ENCODE assay signal across 8 mouse cellular contexts in the genomic region with DNA sequence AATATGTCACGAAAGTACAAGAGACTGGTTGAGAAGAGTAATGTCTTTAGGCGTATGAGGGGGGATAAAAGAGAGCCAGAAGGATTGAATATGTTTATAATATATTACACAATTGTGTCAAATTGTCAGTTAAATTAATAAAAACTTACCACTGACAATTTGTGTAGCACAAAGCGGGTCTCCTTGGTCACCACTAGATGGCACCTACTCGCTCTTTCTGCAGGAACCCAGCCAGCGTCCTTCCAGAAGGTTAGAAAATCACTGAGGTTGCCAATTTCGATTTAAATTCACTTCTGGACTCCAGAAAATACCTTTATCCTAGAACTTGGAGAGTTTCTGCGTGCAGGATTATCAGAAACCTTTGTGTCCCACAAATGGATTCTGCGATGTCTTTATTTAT.
DNase-seq lines count a peak whose midpoint lies in the region; ATAC-seq and TF ChIP-seq lines count a peak whose summit lies in the region.
"Had no signal": no experiment of that assay in that cellular context is flagged by ENCODE, and none has a peak within 500 bp of the region (broad histone marks: within the 10 kb centered on the region; RNA-seq: fewer than 3 reads in every experiment).

No protein-coding gene starts in this region.

- no peaks in the 10 kb centered on the region for H3K36me3 ChIP-seq in midbrain, embryonic 10.5 days
- no peaks in the 10 kb centered on the region for H3K36me3 ChIP-seq in midbrain, embryonic 16.5 days (ENCODE audit: control insufficient read depth, insufficient read depth, low read length)
- no peaks in the 10 kb centered on the region for H3K36me3 ChIP-seq in midbrain, embryonic 13.5 days
- H3K36me3 ChIP-seq in thymus, adult 2 months (ENCODE audit: control insufficient read depth, insufficient read depth, low read length): no peaks in the 10 kb centered on the region
- H3K36me3 ChIP-seq: neural tube, embryonic 13.5 days had no signal

- no peak for ATAC-seq in midbrain, embryonic 16.5 days
- ATAC-seq in midbrain, embryonic 13.5 days: 0 out of 2 replicates have a peak, but pooled peaks have one; percentile 31

- no peak overlapping the region for H3K9ac ChIP-seq in midbrain, embryonic 16.5 days (ENCODE audit: low read depth, low read length)
- H3K9ac ChIP-seq in midbrain, embryonic 13.5 days (replicated peaks): no peak overlapping the region
- H3K9ac ChIP-seq: neural tube, embryonic 13.5 days had no signal

- no peak overlapping the region for H3K4me2 ChIP-seq in midbrain, embryonic 16.5 days (ENCODE audit: low read length)
- H3K4me2 ChIP-seq in midbrain, embryonic 13.5 days (replicated peaks): no peak overlapping the region
- H3K4me2 ChIP-seq: neural tube, embryonic 13.5 days had no signal

- H3K4me3 ChIP-seq in midbrain, embryonic 10.5 days: no peak overlapping the region
- H3K4me3 ChIP-seq in midbrain, embryonic 16.5 days (ENCODE audit: low read depth, low read length): no peak overlapping the region
- no peak overlapping the region for H3K4me3 ChIP-seq in midbrain, embryonic 13.5 days (replicated peaks)
- no peak overlapping the region for H3K4me3 ChIP-seq in thymus, adult 2 months (ENCODE audit: control insufficient read depth, insufficient read depth, low read length)
- H3K4me3 ChIP-seq: neural tube, embryonic 13.5 days had no signal

- no peak overlapping the region for H3K27ac ChIP-seq in midbrain, embryonic 10.5 days (replicated peaks)
- H3K27ac ChIP-seq in midbrain, embryonic 16.5 days (ENCODE audit: low read length): no peak overlapping the region
- H3K27ac ChIP-seq in midbrain, embryonic 13.5 days: no peak overlapping the region
- H3K27ac ChIP-seq in thymus, adult 2 months (ENCODE audit: control insufficient read depth, insufficient read depth, low read length): no peak overlapping the region
- H3K27ac ChIP-seq: neural tube, embryonic 13.5 days had no signal

- WGBS in midbrain, embryonic 10.5 days: 35% methylated on average over 8 of the region's 8 CpGs
- WGBS in midbrain, embryonic 16.5 days: 30% methylated on average over 8 of the region's 8 CpGs
- 36% methylated on average over 8 of the region's 8 CpGs for WGBS in midbrain, embryonic 13.5 days
- WGBS in thymus, adult 2 months: 37% methylated on average over 8 of the region's 8 CpGs

- H3K27me3 ChIP-seq in midbrain, embryonic 10.5 days (ENCODE audit: low read depth, poor library complexity, severe bottlenecking): no peaks in the 10 kb centered on the region
- H3K27me3 ChIP-seq in midbrain, embryonic 16.5 days (ENCODE audit: control insufficient read depth, insufficient read depth, low read depth, low read length): no peaks in the 10 kb centered on the region
- no peaks in the 10 kb centered on the region for H3K27me3 ChIP-seq in midbrain, embryonic 13.5 days
- no peaks in the 10 kb centered on the region for H3K27me3 ChIP-seq in thymus, adult 2 months (ENCODE audit: control insufficient read depth, insufficient read depth, low read length)
- H3K27me3 ChIP-seq: neural tube, embryonic 13.5 days had no signal

- H3K9me3 ChIP-seq in midbrain, embryonic 10.5 days (replicated peaks): no peaks in the 10 kb centered on the region
- H3K9me3 ChIP-seq in midbrain, embryonic 16.5 days (replicated peaks; ENCODE audit: control insufficient read depth, low read length, poor library complexity, severe bottlenecking): no peaks in the 10 kb centered on the region
- H3K9me3 ChIP-seq in midbrain, embryonic 13.5 days: no peaks in the 10 kb centered on the region
- H3K9me3 ChIP-seq: neural tube, embryonic 13.5 days had no signal

- no peak for TF ChIP-seq POLR2A in thymus, adult 2 months (IDR thresholded peaks at IDR 0.05; ENCODE audit: control insufficient read depth, extremely low read depth, insufficient read depth, low read length, poor library complexity)

- no peak for TF ChIP-seq CTCF in thymus, adult 2 months (IDR thresholded peaks at IDR 0.05; ENCODE audit: borderline replicate concordance, control insufficient read depth, extremely low read depth, insufficient read depth, low read length, poor library complexity)

- H3K4me1 ChIP-seq in midbrain, embryonic 10.5 days: peaks cover 3% of the 10 kb centered on the region; the same call in 1 of the 2 replicates
- peaks cover 20% of the 10 kb centered on the region for H3K4me1 ChIP-seq in midbrain, embryonic 16.5 days (ENCODE audit: control insufficient read depth, insufficient read depth, low read length)
- H3K4me1 ChIP-seq in midbrain, embryonic 13.5 days (replicated peaks): peaks cover 22% of the 10 kb centered on the region
- no peaks in the 10 kb centered on the region for H3K4me1 ChIP-seq in thymus, adult 2 months (replicated peaks; ENCODE audit: control insufficient read depth, insufficient read depth, low read length)

- DNase-seq in midbrain, embryonic 10.5 days (ENCODE audit: low spot score): peak; percentile 20
- peak; percentile 78 for DNase-seq in adipocyte (ENCODE audit: low spot score)
- DNase-seq in cerebellum, postnatal 14 days: peak; percentile 71 to 80
- peak; percentile 29 for DNase-seq in induced T-regulatory cell, adult 2 months (ENCODE audit: low read depth)
- no peak for DNase-seq in thymus, adult 2 months
